Mouse (Mus musculus) ES-E14 (cell line): Measurements from ENCODE around the gene H2-Oa.

ENCODE experiments used
- CHD2 ChIP-seq: IDR thresholded peaks from 2 replicates; pipeline ENCODE4 v1.6.1; 2014; ENCODE audit warnings: mild to moderate bottlenecking, low read depth, low read length, inconsistent platforms
- HCFC1 ChIP-seq: IDR thresholded peaks from 2 replicates; pipeline ENCODE4 v1.6.1; 2012; ENCODE audit warnings: low read length, inconsistent platforms, borderline replicate concordance; ENCODE audit not compliant: insufficient read depth
- ZC3H11A ChIP-seq: IDR thresholded peaks from 2 replicates; pipeline ENCODE4 v1.6.1; 2012; ENCODE audit warnings: low read depth, mild to moderate bottlenecking, inconsistent platforms, low read length, borderline replicate concordance

- TF ChIP-seq HCFC1 (no peak), ZC3H11A (no peak), CHD2 (no peak)
Measured at GRCm38 (mm10) chr17:34123518-34123917, 31.4 kb downstream of the H2-Oa start.
